Mouse (Mus musculus) ovary, adult 10 weeks (tissue): ENCODE data around the gene Hist3h2a. TPM values are rescaled to one million over a fixed set of nuclear protein-coding genes. Genes with fewer than 3 reads are reported as not detected.

Experiments used
- polyA plus RNA-seq: library from polyadenylated mRNA; stranded (reverse); fragments of 350-450 nt; fragmentation: Illumina TruSeq; extraction: RNeasy Lipid Tissue Mini Kit (QIAGEN cat#74804); gene quantifications from one replicate; pipeline ENCODE4 v1.2.3, GENCODE M21; 2014

The Hist3h2a gene
- 9.8 TPM for polyA plus RNA-seq

DNA sequence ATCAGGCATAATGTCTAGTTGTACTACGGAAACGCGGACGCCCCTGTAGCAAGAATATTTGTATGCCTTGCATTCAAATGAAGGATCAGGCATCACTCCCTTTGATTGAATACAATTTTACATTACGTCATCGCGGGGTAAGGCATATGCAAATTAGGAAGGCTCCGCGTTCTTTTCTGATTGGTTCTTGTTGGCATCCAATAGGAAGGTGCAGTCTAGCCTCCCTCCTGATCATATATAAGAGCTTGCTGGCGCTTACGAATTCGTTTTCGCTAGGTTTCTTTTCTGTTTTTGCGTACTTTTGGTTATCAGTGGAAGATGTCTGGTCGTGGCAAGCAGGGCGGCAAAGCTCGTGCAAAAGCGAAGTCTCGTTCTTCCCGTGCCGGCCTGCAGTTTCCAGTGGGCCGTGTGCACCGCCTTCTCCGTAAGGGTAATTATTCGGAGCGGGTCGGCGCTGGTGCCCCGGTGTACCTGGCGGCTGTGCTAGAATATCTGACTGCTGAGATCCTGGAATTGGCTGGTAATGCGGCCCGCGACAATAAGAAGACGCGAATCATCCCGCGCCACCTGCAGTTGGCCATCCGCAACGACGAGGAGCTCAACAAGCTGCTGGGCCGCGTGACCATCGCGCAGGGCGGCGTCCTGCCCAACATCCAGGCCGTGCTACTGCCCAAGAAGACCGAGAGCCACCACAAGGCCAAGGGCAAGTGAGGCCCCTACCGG lies at the start of gene Hist3h2a, which contains the start of gene Trim17:
Gene Hist3h2a, plus strand, starts transcription at position 266 of the 723 bp plus-strand sequence.
Gene Trim17, plus strand, starts transcription at position 266 of the 723 bp plus-strand sequence.

DNA sequence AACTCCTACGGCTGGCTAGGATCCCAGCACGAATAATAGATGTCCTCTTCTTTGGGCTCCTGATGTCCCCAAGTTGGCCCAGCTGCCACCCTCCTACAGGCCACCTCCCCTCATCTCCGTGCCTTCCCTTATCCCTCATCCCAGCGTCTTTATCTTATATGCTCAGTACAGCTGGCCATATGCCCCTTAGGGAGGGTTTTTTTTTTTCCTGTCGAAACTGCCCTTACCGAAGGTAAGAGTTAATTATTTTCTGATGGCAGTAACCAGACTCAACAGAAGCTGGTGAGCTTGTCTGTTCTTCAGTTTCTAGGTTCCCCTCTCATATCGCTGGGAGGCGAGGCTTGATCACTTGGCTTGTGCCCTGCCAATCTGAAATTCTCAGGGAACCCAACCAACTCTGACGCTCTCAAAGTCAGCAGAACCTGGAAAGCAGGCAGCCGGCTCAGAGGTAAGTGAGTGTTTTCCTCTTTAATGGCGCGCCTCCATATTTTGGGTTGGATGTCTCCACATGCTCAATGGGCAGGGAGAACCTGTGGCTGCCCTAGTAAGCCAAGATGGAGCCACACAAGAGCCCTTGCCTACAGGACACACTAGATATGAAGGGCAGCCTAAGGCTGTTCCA lies 36.6 kb upstream of the Hist3h2a start, which contains the start of gene Btnl10:
Gene Btnl10, plus strand, starts transcription at position 164 of the 622 bp plus-strand sequence.

DNA sequence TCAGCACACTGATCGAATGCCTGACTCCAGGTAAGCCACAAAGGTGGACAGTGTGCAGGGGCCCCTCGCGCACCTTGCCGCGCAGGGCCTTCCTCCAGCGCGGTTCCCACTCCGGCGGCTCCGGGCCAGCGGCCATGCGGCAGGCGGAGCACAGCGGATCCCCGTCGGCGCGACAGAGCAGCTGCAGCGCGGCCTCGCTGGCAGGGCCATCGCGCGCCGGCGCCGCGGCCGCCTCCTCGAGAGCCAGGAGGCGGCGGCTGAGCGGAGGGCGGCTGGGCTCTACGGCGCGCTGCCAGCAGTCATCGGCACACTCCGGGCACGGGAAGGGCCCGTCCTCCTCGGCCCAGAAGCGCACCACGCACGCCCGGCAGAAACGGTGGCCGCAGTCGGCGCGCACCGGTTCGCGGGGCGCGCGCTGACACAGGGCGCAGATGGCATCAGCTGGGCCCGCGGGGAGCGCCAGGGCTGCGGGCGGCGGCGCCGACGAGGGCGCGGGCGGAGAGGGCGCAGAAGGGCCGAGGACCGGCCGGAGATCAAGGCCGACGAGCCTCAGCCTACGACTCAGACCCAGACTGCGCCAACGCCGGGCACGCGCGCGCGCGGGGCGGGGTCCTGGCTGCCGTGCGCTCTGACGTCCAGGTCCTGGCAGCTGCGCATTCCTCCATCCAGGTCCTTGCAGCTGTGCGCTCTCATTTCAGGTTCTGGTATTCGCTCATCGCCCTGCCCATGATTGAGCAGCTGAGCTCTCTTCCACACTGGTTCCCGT lies 16.0 kb upstream of the Hist3h2a start, which contains the start of gene Rnf187:
Gene Rnf187, minus strand, starts transcription at position 595 of the 766 bp plus-strand sequence.

DNA sequence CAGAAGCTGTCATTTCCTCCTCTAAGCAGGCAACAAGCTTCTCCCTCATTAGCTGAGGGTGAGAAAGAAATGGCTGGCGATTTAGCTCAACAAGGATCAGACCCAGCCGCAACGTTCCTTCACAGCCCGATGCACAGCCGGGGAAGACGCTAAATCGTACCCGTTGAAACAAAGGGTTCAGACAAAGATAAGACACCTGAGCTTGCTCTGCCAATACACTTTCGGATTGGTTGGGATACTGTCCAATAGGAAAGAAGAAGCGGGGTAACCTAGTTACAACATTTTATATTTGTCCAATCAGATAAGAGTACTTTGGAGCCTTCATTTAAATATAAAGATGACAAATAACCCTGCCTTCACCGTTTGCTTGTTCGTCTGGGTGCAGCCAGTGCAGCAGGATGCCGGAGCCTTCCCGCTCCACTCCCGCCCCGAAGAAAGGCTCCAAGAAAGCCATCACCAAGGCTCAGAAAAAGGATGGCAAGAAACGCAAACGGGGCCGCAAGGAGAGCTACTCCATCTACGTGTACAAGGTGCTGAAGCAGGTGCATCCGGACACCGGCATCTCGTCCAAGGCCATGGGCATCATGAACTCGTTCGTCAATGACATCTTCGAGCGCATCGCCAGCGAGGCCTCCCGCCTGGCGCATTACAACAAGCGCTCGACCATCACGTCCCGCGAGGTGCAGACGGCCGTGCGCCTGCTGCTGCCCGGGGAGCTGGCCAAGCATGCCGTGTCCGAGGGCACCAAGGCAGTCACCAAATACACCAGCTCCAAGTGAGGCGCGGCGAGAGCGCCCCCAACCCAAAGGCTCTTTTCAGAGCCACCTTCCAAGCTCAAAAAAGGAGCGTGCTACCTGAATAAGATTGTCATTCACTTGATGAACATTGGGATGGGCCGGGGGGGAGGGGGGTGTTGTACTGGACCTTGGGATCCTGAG lies 5.7 kb upstream of the Hist3h2a start, which contains the start of gene Hist3h2ba:
Gene Hist3h2ba, plus strand, starts transcription at position 379 of the 938 bp plus-strand sequence.

DNA sequence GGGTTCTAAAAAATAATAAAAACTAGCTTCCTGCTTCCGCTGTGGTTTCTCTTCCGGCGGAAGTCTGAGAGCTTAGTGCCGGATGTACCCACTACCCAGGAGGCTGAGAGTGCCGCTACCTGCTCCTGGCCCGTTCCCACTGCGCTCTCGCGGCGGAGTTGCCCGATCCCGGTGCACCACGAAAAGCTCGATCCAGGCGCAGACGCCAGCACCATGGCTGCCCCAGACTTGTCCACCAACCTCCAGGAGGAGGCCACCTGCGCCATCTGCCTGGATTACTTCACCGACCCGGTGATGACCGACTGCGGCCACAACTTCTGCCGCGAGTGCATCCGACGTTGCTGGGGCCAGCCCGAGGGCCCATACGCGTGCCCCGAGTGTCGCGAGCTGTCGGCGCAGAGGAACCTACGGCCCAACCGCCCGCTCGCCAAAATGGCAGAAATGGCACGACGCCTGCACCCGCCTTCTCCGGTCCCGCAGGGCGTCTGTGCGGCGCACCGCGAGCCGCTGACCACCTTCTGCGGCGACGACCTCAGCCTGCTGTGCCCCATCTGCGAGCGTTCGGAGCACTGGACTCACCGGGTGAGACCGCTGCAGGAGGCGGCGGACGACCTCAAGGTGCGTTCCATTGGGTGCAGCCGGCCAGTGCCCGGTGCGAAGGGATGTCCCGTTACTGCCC lies 23.7 kb downstream of the Hist3h2a start, which contains the start of gene Trim11:
Gene Trim11, plus strand, starts transcription at position 67 of the 679 bp plus-strand sequence.

Other genes with a start within 250 kb of the Hist3h2a start
- gene Olfr318, start 230.7 kb upstream of the Hist3h2a start, polyA plus RNA-seq: not detected
- gene Olfr317, start 215.5 kb upstream of the Hist3h2a start, polyA plus RNA-seq: not detected
- not detected for gene Olfr316, start 202.0 kb upstream of the Hist3h2a start, polyA plus RNA-seq
- gene Olfr315, start 181.5 kb upstream of the Hist3h2a start, polyA plus RNA-seq: not detected
- not detected for gene Olfr314, start 171.7 kb upstream of the Hist3h2a start, polyA plus RNA-seq
- 17.5 TPM for gene Fam183b, start 152.7 kb upstream of the Hist3h2a start, polyA plus RNA-seq
- not detected for gene Olfr313, start 139.7 kb upstream of the Hist3h2a start, polyA plus RNA-seq
- gene Olfr312, start 125.4 kb upstream of the Hist3h2a start, polyA plus RNA-seq: not detected
- gene Olfr311, start 115.4 kb upstream of the Hist3h2a start, polyA plus RNA-seq: not detected
- 5.8 TPM for gene Gm12258, start 107.5 kb upstream of the Hist3h2a start, polyA plus RNA-seq
- gene 2810021J22Rik, start 87.5 kb upstream of the Hist3h2a start, polyA plus RNA-seq: 13.6 TPM
- 12.8 TPM for gene Zfp39, start 50.5 kb upstream of the Hist3h2a start, polyA plus RNA-seq
- not detected for gene Btnl10, start 36.8 kb upstream of the Hist3h2a start, polyA plus RNA-seq
- gene Rnf187, start 15.8 kb upstream of the Hist3h2a start, polyA plus RNA-seq: 10.8 TPM
- gene Hist3h2ba, start 5.8 kb upstream of the Hist3h2a start, polyA plus RNA-seq: not detected
- gene Trim17, start within 50 bp of the Hist3h2a start, polyA plus RNA-seq: 0.14 TPM
- 0.57 TPM for gene Trim11, start 23.4 kb downstream of the Hist3h2a start, polyA plus RNA-seq
- not detected for gene Obscn, start 181.7 kb downstream of the Hist3h2a start, polyA plus RNA-seq
- 1.6 TPM for gene Iba57, start 209.1 kb downstream of the Hist3h2a start, polyA plus RNA-seq
- gene Gjc2, start 228.5 kb downstream of the Hist3h2a start, polyA plus RNA-seq: not detected
- gene Guk1, start 237.5 kb downstream of the Hist3h2a start, polyA plus RNA-seq: 2.0 TPM
- gene Mrpl55, start 247.8 kb downstream of the Hist3h2a start, polyA plus RNA-seq: 12.1 TPM